Mouse (Mus musculus): ENCODE measurements around the gene Zc3h12c. TPM values are rescaled to one million over a fixed set of nuclear protein-coding genes. Genes with fewer than 3 reads are reported as not detected.

Zc3h12c gene
- polyA plus RNA-seq, 1 experiment from 2014 or later: 2.0 TPM

- Histone ChIP-seq H3K4me2 (replicated peaks; ENCODE audit: low read depth, low read length) (no peak overlapping the region), H3K4me1 (ENCODE audit: insufficient read depth, low read depth, low read length) (no peaks in the 10 kb centered on the region), H3K27ac (ENCODE audit: low read length) (no peak overlapping the region), H3K9me3 (ENCODE audit: low read length) (no peaks in the 10 kb centered on the region), H3K27me3 (replicated peaks; ENCODE audit: insufficient read depth, low read length) (no peaks in the 10 kb centered on the region), H3K9ac (replicated peaks; ENCODE audit: low read depth) (no peak overlapping the region), H3K4me3 (ENCODE audit: low read depth, low read length) (no peak overlapping the region), H3K36me3 (ENCODE audit: insufficient read depth, low read length) (peaks cover 15% of the 10 kb centered on the region)
- TF ChIP-seq CTCF (IDR thresholded peaks at IDR 0.05) (no peak), EP300 (IDR thresholded peaks at IDR 0.05) (no peak)
- DNase-seq (ENCODE audit: low spot score) (no peak), ATAC-seq (no peak)
- 87% methylated on average over 4 of the region's 4 CpGs for WGBS
Measured at GRCm38 (mm10) chr9:52119212-52119611, 49.2 kb downstream of the Zc3h12c start.

- Histone ChIP-seq H3K4me2 (replicated peaks; ENCODE audit: low read depth, low read length) (no peak overlapping the region), H3K27me3 (replicated peaks; ENCODE audit: insufficient read depth, low read length) (no peaks in the 10 kb centered on the region), H3K9me3 (ENCODE audit: low read length) (no peaks in the 10 kb centered on the region), H3K9ac (replicated peaks; ENCODE audit: low read depth) (no peak overlapping the region), H3K36me3 (ENCODE audit: insufficient read depth, low read length) (peaks cover 7% of the 10 kb centered on the region; the same call in 1 of the 2 replicates), H3K4me1 (ENCODE audit: insufficient read depth, low read depth, low read length) (no peaks in the 10 kb centered on the region), H3K4me3 (ENCODE audit: low read depth, low read length) (no peak overlapping the region), H3K27ac (ENCODE audit: low read length) (no peak overlapping the region)
- 91% methylated on average over 5 of the region's 5 CpGs for WGBS
- DNase-seq (ENCODE audit: low spot score) (no peak), ATAC-seq (no peak)
- TF ChIP-seq EP300 (IDR thresholded peaks at IDR 0.05) (no peak), CTCF (IDR thresholded peaks at IDR 0.05) (no peak)
Measured at GRCm38 (mm10) chr9:52113091-52113490, 55.3 kb downstream of the Zc3h12c start.

GRCm38 (mm10) chr9:52110738-52111137 is 57.6 kb downstream of the Zc3h12c start:
- Histone ChIP-seq H3K4me2 (replicated peaks; ENCODE audit: low read depth, low read length) (no peak overlapping the region), H3K4me3 (ENCODE audit: low read depth, low read length) (no peak overlapping the region), H3K9ac (replicated peaks; ENCODE audit: low read depth) (no peak overlapping the region), H3K9me3 (ENCODE audit: low read length) (no peaks in the 10 kb centered on the region), H3K27ac (ENCODE audit: low read length) (no peak overlapping the region), H3K4me1 (ENCODE audit: insufficient read depth, low read depth, low read length) (no peaks in the 10 kb centered on the region), H3K36me3 (ENCODE audit: insufficient read depth, low read length) (peaks cover 6% of the 10 kb centered on the region; the same call in 1 of the 2 replicates), H3K27me3 (replicated peaks; ENCODE audit: insufficient read depth, low read length) (no peaks in the 10 kb centered on the region)
- no peak for ATAC-seq
- DNase-seq (ENCODE audit: low spot score): no peak
- WGBS: 62% methylated on average over 3 of the region's 3 CpGs
- TF ChIP-seq EP300 (IDR thresholded peaks at IDR 0.05) (no peak), CTCF (IDR thresholded peaks at IDR 0.05) (no peak)

GRCm38 (mm10) chr9:52107161-52107560 is 61.2 kb downstream of the Zc3h12c start:
- DNase-seq (ENCODE audit: low spot score): no peak
- Histone ChIP-seq H3K9me3 (ENCODE audit: low read length) (no peaks in the 10 kb centered on the region), H3K9ac (replicated peaks; ENCODE audit: low read depth) (no peak overlapping the region), H3K36me3 (ENCODE audit: insufficient read depth, low read length) (no peaks in the 10 kb centered on the region), H3K27ac (ENCODE audit: low read length) (no peak overlapping the region), H3K4me1 (ENCODE audit: insufficient read depth, low read depth, low read length) (no peaks in the 10 kb centered on the region), H3K4me2 (replicated peaks; ENCODE audit: low read depth, low read length) (no peak overlapping the region), H3K4me3 (ENCODE audit: low read depth, low read length) (no peak overlapping the region), H3K27me3 (replicated peaks; ENCODE audit: insufficient read depth, low read length) (no peaks in the 10 kb centered on the region)
- TF ChIP-seq CTCF (IDR thresholded peaks at IDR 0.05) (no peak), EP300 (IDR thresholded peaks at IDR 0.05) (no peak)
- 93% methylated on average over 3 of the region's 3 CpGs for WGBS
- no peak for ATAC-seq

- peak; percentile 30 for DNase-seq (ENCODE audit: low spot score)
- Histone ChIP-seq H3K27me3 (replicated peaks; ENCODE audit: insufficient read depth, low read length) (no peaks in the 10 kb centered on the region), H3K9me3 (ENCODE audit: low read length) (no peaks in the 10 kb centered on the region), H3K4me1 (ENCODE audit: insufficient read depth, low read depth, low read length) (no peaks in the 10 kb centered on the region), H3K36me3 (ENCODE audit: insufficient read depth, low read length) (no peaks in the 10 kb centered on the region), H3K27ac (ENCODE audit: low read length) (no peak overlapping the region), H3K4me3 (ENCODE audit: low read depth, low read length) (no peak overlapping the region), H3K4me2 (replicated peaks; ENCODE audit: low read depth, low read length) (no peak overlapping the region), H3K9ac (replicated peaks; ENCODE audit: low read depth) (no peak overlapping the region)
- 69% methylated on average over 6 of the region's 6 CpGs for WGBS
- peak; percentile 63 for ATAC-seq
- TF ChIP-seq EP300 (IDR thresholded peaks at IDR 0.05): peak; percentile 99
- no peak for TF ChIP-seq CTCF (IDR thresholded peaks at IDR 0.05)
Measured at GRCm38 (mm10) chr9:52105423-52105822, 62.9 kb downstream of the Zc3h12c start.

- Histone ChIP-seq H3K4me2 (replicated peaks; ENCODE audit: low read depth, low read length) (no peak overlapping the region), H3K4me3 (ENCODE audit: low read depth, low read length) (no peak overlapping the region), H3K27me3 (replicated peaks; ENCODE audit: insufficient read depth, low read length) (no peaks in the 10 kb centered on the region), H3K36me3 (ENCODE audit: insufficient read depth, low read length) (no peaks in the 10 kb centered on the region), H3K9ac (replicated peaks; ENCODE audit: low read depth) (no peak overlapping the region), H3K27ac (ENCODE audit: low read length) (no peak overlapping the region), H3K4me1 (ENCODE audit: insufficient read depth, low read depth, low read length) (no peaks in the 10 kb centered on the region), H3K9me3 (ENCODE audit: low read length) (no peaks in the 10 kb centered on the region)
- ATAC-seq: no peak
- WGBS: 68% methylated on average over 8 of the region's 8 CpGs
- TF ChIP-seq EP300 (IDR thresholded peaks at IDR 0.05) (no peak), CTCF (IDR thresholded peaks at IDR 0.05) (no peak)
- DNase-seq (ENCODE audit: low spot score): no peak
Measured at GRCm38 (mm10) chr9:52104225-52104615, 64.2 kb downstream of the Zc3h12c start.

All from lung, postnatal 0 days (tissue).